ENCODE assay signal across 7 mouse cellular contexts in the genomic region with DNA sequence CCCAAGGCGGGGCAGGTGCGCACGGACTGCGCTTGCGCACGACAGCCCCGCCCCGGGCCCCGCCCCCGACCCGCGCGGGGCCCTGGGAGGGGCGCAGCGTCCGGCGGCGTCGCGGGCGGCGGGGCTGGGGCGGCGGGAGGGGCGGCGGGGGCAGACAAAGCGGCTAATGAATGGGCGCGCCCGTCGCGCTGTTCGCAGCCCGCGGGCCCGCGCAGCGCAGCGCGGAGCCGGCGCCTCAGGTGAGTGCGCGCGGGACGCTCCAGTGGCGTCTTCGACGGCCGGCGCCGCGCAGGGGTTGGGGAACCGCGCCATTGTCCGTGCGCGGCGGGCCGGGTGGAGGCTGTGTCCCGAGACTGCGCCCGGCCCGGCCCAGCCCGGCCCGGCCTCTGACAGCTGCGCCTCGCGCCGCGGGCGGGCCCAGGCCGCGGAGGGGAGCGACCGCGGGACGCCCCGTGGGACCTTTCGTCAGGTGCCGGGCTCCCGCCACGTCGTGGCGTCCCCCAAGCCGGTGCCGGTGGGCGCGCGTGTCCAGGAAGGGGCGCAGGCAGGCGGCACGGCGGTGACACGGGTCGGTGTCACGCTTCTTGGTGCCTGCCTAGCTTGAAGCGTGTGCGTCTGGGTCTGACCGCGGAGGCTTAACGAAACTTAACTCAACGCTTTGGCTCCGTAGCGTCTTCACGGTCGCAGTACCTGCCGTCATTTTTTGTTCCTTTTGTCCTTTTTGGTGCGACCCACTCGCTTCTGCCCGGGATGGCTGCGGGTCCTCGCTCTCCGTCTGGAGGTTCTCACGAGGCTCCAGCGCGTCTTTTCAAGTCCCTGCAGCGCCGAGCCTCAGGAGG. TPM values are rescaled to one million over a fixed set of nuclear protein-coding genes. Genes with fewer than 3 reads are reported as not detected.
DNase-seq lines count a peak whose midpoint lies in the region; ATAC-seq and TF ChIP-seq lines count a peak whose summit lies in the region.

Gene Zbed4, plus strand, starts transcription at position 97 of the 839 bp plus-strand sequence.

- POLR2A ChIA-PET in Patski (lab: Charles Lee): no interaction called here

- peaks cover 26% of the 10 kb centered on the region for H3K36me3 ChIP-seq in erythroblast, embryonic 14.5 days (ENCODE audit: control insufficient read depth)

- H3K4me3 ChIP-seq in erythroblast, embryonic 14.5 days (replicated peaks): peak within 1 kb of the TSS; percentile 70

- DNase-seq in Patski (ENCODE audit: low read depth, low spot score): no peak
- peak; percentile 63 to 65 for DNase-seq in heart, postnatal 10 days
- peak; percentile 32 to 34 for DNase-seq in left cerebral cortex, postnatal 36 days (ENCODE audit: low spot score in 2 of 2)
- peak; percentile 54 for DNase-seq in right cerebral cortex, postnatal 25 days

- H3K27me3 ChIP-seq in Patski: peaks cover 6% of the 10 kb centered on the region
- no peaks in the 10 kb centered on the region for H3K27me3 ChIP-seq in erythroblast, embryonic 14.5 days (ENCODE audit: control insufficient read depth)

- CTCF ChIA-PET in Patski (lab: Charles Lee): no interaction called here

- intact Hi-C loops in heart, postnatal 10 days (cut with DNase I): loop anchor here (5.0 kb wide), 1 partner anchor 66 kb away; the partner anchor contains the start of genes Alg12 and Creld2
- intact Hi-C loops in left cerebral cortex, postnatal 36 days (cut with DNase I): loop anchor here (1.0 kb wide), 1 partner anchor 17 kb away; the partner anchor contains the start of gene Brd1

- in situ Hi-C loops in Patski (cut with MboI; ENCODE audit: low pct_unique_long_range_greater_than_20kb): no loop called here

- peaks cover 39% of the 10 kb centered on the region for H3K4me1 ChIP-seq in erythroblast, embryonic 14.5 days (ENCODE audit: control insufficient read depth)

- peak; percentile 33 for ATAC-seq in CD4-positive, CD25-positive, alpha-beta regulatory T cell, adult 4 months
- peak; percentile 73 for ATAC-seq in Patski
- ATAC-seq in megakaryocyte progenitor cell, adult 5-6 weeks (replicated peaks; ENCODE audit: poor library complexity): peak; percentile 24

- no peak for TF ChIP-seq CTCF in Patski (IDR thresholded peaks at IDR 0.05)

- H3K9me3 ChIP-seq in erythroblast, embryonic 14.5 days (ENCODE audit: control insufficient read depth, low read length): no peaks in the 10 kb centered on the region; the same call in 1 of the 2 replicates

RNA-seq across cellular contexts. Expression of gene Zbed4, which starts in this region (rescaled TPM):
- polyA plus RNA-seq in CD4-positive, CD25-positive, alpha-beta regulatory T cell, adult 4 months (2017; shearing (Covaris generic)): 1 to 10 TPM; 4.7 to 4.9 TPM
- polyA plus RNA-seq in Patski (2021): 10.4 TPM
- polyA plus RNA-seq in erythroblast, embryonic 14.5 days (2012): 0.45 and 0.53 TPM in 2 replicates
- total RNA-seq in heart, postnatal 10 days (2021): 10 to 100 TPM; 10.9 to 12.6 TPM
- total RNA-seq in left cerebral cortex, postnatal 36 days (2021): 10 to 100 TPM in 1 of 2 experiments, 1 to 10 TPM in 1; 9.8 to 11.4 TPM
- total RNA-seq in megakaryocyte progenitor cell, adult 5-6 weeks (2015): 47.6 and 58.2 TPM in 2 replicates
- total RNA-seq in megakaryocyte progenitor cell, adult 5-6 weeks (2017): 54.5 and 59.6 TPM in 2 replicates
